Mouse (Mus musculus): ENCODE data around the gene 0610030E20Rik.
A peak's percentile ranks its signal among the peaks of the same experiment; 100 is the strongest.

The 0610030E20Rik gene

GRCm38 (mm10) chr6:72347166-72347941 lies at the start of gene 0610030E20Rik:
Gene 0610030E20Rik (plus strand): TSS chr6:72347317.
- DNase-seq (ENCODE audit: extremely low spot score, low read depth, low spot score) = no peak

GRCm38 (mm10) chr6:72297825-72298224 lies 49.3 kb upstream of the 0610030E20Rik start:
- no peak for DNase-seq (ENCODE audit: extremely low spot score, low read depth, low spot score)

- DNase-seq (ENCODE audit: extremely low spot score, low read depth, low spot score) = no peak
Observed at GRCm38 (mm10) chr6:72302349-72302925, 44.7 kb upstream of the 0610030E20Rik start.

GRCm38 (mm10) chr6:72303510-72303909 lies 43.6 kb upstream of the 0610030E20Rik start:
- DNase-seq (ENCODE audit: extremely low spot score, low read depth, low spot score) = no peak

- no peak for DNase-seq (ENCODE audit: extremely low spot score, low read depth, low spot score)
Observed at GRCm38 (mm10) chr6:72312198-72312597, 34.9 kb upstream of the 0610030E20Rik start.

GRCm38 (mm10) chr6:72313124-72313867 lies 33.8 kb upstream of the 0610030E20Rik start:
- no peak for DNase-seq (ENCODE audit: extremely low spot score, low read depth, low spot score)

GRCm38 (mm10) chr6:72315384-72315783 lies 31.7 kb upstream of the 0610030E20Rik start:
- DNase-seq (ENCODE audit: extremely low spot score, low read depth, low spot score) = no peak

- no peak for DNase-seq (ENCODE audit: extremely low spot score, low read depth, low spot score)
Observed at GRCm38 (mm10) chr6:72316044-72316443, 31.1 kb upstream of the 0610030E20Rik start.

- DNase-seq (ENCODE audit: extremely low spot score, low read depth, low spot score) = no peak
Observed at GRCm38 (mm10) chr6:72318440-72318839, 28.7 kb upstream of the 0610030E20Rik start.

- DNase-seq (ENCODE audit: extremely low spot score, low read depth, low spot score) = no peak
Observed at GRCm38 (mm10) chr6:72319019-72319418, 28.1 kb upstream of the 0610030E20Rik start.

- no peak for DNase-seq (ENCODE audit: extremely low spot score, low read depth, low spot score)
Observed at GRCm38 (mm10) chr6:72322936-72323335, 24.2 kb upstream of the 0610030E20Rik start.

GRCm38 (mm10) chr6:72323786-72324508 lies 23.2 kb upstream of the 0610030E20Rik start:
- DNase-seq (ENCODE audit: extremely low spot score, low read depth, low spot score) = no peak

- no peak for DNase-seq (ENCODE audit: extremely low spot score, low read depth, low spot score)
Observed at GRCm38 (mm10) chr6:72326274-72326673, 20.8 kb upstream of the 0610030E20Rik start.

GRCm38 (mm10) chr6:72329019-72329418 lies 18.1 kb upstream of the 0610030E20Rik start:
- DNase-seq (ENCODE audit: extremely low spot score, low read depth, low spot score) = no peak

GRCm38 (mm10) chr6:72330133-72330532 lies 17.0 kb upstream of the 0610030E20Rik start:
- no peak for DNase-seq (ENCODE audit: extremely low spot score, low read depth, low spot score)

- no peak for DNase-seq (ENCODE audit: extremely low spot score, low read depth, low spot score)
Observed at GRCm38 (mm10) chr6:72333111-72333510, 14.0 kb upstream of the 0610030E20Rik start.

GRCm38 (mm10) chr6:72340481-72340880 lies 6.6 kb upstream of the 0610030E20Rik start:
- DNase-seq (ENCODE audit: extremely low spot score, low read depth, low spot score) = no peak

- DNase-seq (ENCODE audit: extremely low spot score, low read depth, low spot score) = no peak
Observed at GRCm38 (mm10) chr6:72344396-72345073, 2.6 kb upstream of the 0610030E20Rik start.

GRCm38 (mm10) chr6:72345074-72345567 lies 2.0 kb upstream of the 0610030E20Rik start, which contains the start of gene Usp39:
Gene Usp39 (minus strand): TSS chr6:72345184.
- peak; percentile 92 for DNase-seq (ENCODE audit: extremely low spot score, low read depth, low spot score)

- DNase-seq (ENCODE audit: extremely low spot score, low read depth, low spot score) = no peak
Observed at GRCm38 (mm10) chr6:72345633-72346032, 1.5 kb upstream of the 0610030E20Rik start.

Data from hindlimb bud, embryonic 11.5 days (tissue).